Mouse (Mus musculus) spleen, adult 2 months (tissue): ENCODE data around the gene Syt1. TPM values are rescaled to one million over a fixed set of nuclear protein-coding genes. Genes with fewer than 3 reads are reported as not detected.

Source experiments
- DNase-seq, 2 experiments: peaks; one replicate each; pipeline versions ENCODE4 v3.0.0 to v3.0.0-alpha.2; 2012 to 2021; ENCODE audit warnings: low spot score in 2 of 2, low read depth in 1 of 2
- H3K27ac ChIP-seq: fragments of 200-500 bp; 2 replicates; pipeline ENCODE4 v1.5.1; 2012; ENCODE audit warnings: low read length, inconsistent platforms; ENCODE audit not compliant: insufficient read depth
- H3K27me3 ChIP-seq: fragments of 200-500 bp; 2 replicates; pipeline ENCODE4 v1.6.1; 2012; ENCODE audit warnings: mild to moderate bottlenecking, moderate library complexity, low read length, inconsistent platforms; ENCODE audit not compliant: control insufficient read depth, insufficient read depth
- H3K36me3 ChIP-seq: fragments of 200-500 bp; 2 replicates; pipeline ENCODE4 v1.6.1; 2012; ENCODE audit warnings: mild to moderate bottlenecking, low read length, inconsistent platforms; ENCODE audit not compliant: control insufficient read depth, insufficient read depth
- H3K4me1 ChIP-seq: fragments of 200-500 bp; 2 replicates; pipeline ENCODE4 v1.6.1; 2011; ENCODE audit warnings: inconsistent platforms; ENCODE audit not compliant: control insufficient read depth, insufficient read depth, insufficient read length
- H3K4me3 ChIP-seq: fragments of 200-500 bp; 2 replicates; pipeline ENCODE4 v1.5.1; 2011; ENCODE audit warnings: mild to moderate bottlenecking, inconsistent platforms; ENCODE audit not compliant: insufficient read depth, insufficient read length; ENCODE audit errors: extremely low read depth
- CTCF ChIP-seq: fragments of 200-500 bp; IDR thresholded peaks from 2 replicates; pipeline ENCODE4 v1.5.1; 2011; ENCODE audit warnings: mild to moderate bottlenecking, inconsistent platforms; ENCODE audit not compliant: insufficient read depth, insufficient read length, insufficient replicate concordance; ENCODE audit errors: extremely low read depth
- POLR2A ChIP-seq: fragments of 200-500 bp; IDR thresholded peaks from 2 replicates; pipeline ENCODE4 v1.6.1; 2011; ENCODE audit warnings: low read depth, low read length, inconsistent platforms
- WGBS: fragments of 180-500 bp; shearing (Covaris S2); methylation state at CpG from one replicate; pipeline ENCODE4 v1.1.7; 2018; 5-methylcytosine and 5-hydroxymethylcytosine counted together
- polyA plus RNA-seq: library from polyadenylated mRNA; depleted of rRNA; stranded (reverse); fragments of >200 nt; gene quantifications from 2 replicates; pipeline ENCODE4 v1.2.3, GENCODE M21; 2012

The Syt1 gene
- polyA plus RNA-seq, 1 experiment = 0.44 TPM

GRCm38 (mm10) chr10:109008456-109008855 lies 2.3 kb downstream of the Syt1 start:
- 90% methylated on average over 13 of the region's 13 CpGs for WGBS

DNA sequence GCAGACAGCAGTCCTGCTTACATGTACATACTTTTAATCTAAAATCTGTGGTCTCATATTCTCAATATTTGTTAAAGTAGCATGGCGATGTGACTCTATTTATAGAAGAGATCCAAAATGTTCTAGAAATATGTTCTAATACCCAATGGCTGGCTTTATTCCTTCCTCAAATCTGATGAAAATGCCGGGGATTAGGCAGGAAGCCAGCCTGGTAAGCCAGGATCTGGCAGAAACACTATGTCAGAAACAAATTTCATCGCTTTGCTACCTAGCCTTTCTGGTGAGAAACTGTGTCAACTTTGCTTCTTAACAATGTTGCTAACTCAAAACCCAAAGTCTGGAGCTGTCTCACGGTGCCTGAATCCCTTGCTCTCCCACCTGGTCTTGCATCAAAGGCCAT lies 7.3 kb downstream of the Syt1 start:
- Histone ChIP-seq H3K4me3 (no peak overlapping the region), H3K36me3 (no peaks in the 10 kb centered on the region), H3K27me3 (no peaks in the 10 kb centered on the region), H3K27ac (no peak overlapping the region), H3K4me1 (no peaks in the 10 kb centered on the region)
- 81% methylated on average over 4 of the region's 4 CpGs for WGBS
- no peak for TF ChIP-seq CTCF
- TF ChIP-seq POLR2A = no peak
- no peak for DNase-seq

More at GRCm38 (mm10) chr10:109008456-109008855, 2.3 kb downstream of the Syt1 start:
- TF ChIP-seq CTCF (no peak), POLR2A (no peak)
- Histone ChIP-seq H3K36me3 (no peaks in the 10 kb centered on the region), H3K4me3 (no peak overlapping the region), H3K27ac (no peak overlapping the region), H3K27me3 (no peaks in the 10 kb centered on the region), H3K4me1 (no peaks in the 10 kb centered on the region)
- no peak for DNase-seq

DNA sequence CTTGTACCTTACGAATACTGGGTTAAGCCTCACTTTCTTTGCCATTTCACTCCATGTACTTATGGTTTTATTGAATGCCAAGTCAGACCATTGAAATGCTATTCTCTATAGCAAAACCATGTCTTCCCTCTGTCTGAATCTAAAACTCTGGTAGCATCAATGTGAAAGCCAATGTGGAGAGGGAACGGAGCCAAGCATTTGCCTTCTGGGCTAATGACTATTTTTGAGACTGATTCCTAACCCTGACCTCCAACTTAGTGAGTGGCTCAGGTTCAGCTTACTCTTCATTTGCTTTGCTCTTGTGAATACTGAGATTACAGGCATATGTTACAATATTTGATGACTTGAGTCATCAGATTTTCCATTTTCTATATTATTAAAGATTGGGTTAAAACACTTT lies 23.5 kb downstream of the Syt1 start:
- WGBS = 91% methylated on average over 2 of the region's 2 CpGs
- Histone ChIP-seq H3K4me3 (no peak overlapping the region), H3K4me1 (no peaks in the 10 kb centered on the region), H3K36me3 (no peaks in the 10 kb centered on the region), H3K27me3 (no peaks in the 10 kb centered on the region), H3K27ac (no peak overlapping the region)
- DNase-seq = no peak
- no peak for TF ChIP-seq CTCF
- TF ChIP-seq POLR2A = no peak

GRCm38 (mm10) chr10:108979660-108980059 lies 31.1 kb downstream of the Syt1 start:
- TF ChIP-seq POLR2A = no peak
- no peak for TF ChIP-seq CTCF
- WGBS = 80% methylated on average over 6 of the region's 6 CpGs
- Histone ChIP-seq H3K4me1 (no peaks in the 10 kb centered on the region), H3K36me3 (no peaks in the 10 kb centered on the region), H3K27me3 (no peaks in the 10 kb centered on the region), H3K27ac (no peak overlapping the region), H3K4me3 (no peak overlapping the region)
- no peak for DNase-seq

GRCm38 (mm10) chr10:108954952-108955351 lies 55.8 kb downstream of the Syt1 start:
- Histone ChIP-seq H3K36me3 (no peaks in the 10 kb centered on the region), H3K4me1 (no peaks in the 10 kb centered on the region), H3K4me3 (no peak overlapping the region), H3K27me3 (no peaks in the 10 kb centered on the region), H3K27ac (no peak overlapping the region)
- WGBS = 89% methylated on average over 5 of the region's 5 CpGs
- TF ChIP-seq CTCF (no peak), POLR2A (no peak)
- DNase-seq = no peak

GRCm38 (mm10) chr10:108952182-108952581 lies 58.6 kb downstream of the Syt1 start:
- TF ChIP-seq POLR2A = no peak
- no peak for TF ChIP-seq CTCF

DNA sequence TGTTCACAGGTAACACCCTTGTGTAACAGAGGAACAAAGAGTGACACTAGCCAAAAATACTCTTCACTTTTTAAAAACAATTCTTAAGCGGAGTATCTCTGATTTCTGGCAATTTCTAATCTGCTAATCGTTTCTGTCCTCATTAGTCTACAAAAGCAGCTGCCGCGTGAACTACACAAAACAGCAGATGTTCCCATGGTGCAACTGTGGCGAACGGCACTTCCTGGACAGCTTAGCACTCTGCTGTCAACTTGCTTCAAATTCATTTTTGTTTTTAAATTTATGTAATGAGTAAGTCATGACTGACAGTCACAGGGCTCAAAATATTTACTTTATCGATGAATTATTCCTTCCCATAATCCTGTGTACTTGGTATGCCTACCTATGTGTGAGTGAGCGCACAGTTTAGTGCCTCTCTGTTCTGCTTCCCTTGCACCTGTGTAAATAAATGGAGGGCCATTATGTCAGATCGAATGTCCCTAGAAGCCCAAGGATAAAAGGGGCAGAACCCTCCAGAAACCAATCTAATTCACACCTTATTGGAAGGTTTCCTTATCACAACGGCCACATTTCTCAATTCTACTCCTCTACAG lies 73.8 kb downstream of the Syt1 start:
- Histone ChIP-seq H3K4me3 (no peak overlapping the region), H3K27me3 (no peaks in the 10 kb centered on the region), H3K27ac (no peak overlapping the region), H3K36me3 (no peaks in the 10 kb centered on the region), H3K4me1 (no peaks in the 10 kb centered on the region)
- no peak for TF ChIP-seq POLR2A
- no peak for TF ChIP-seq CTCF
- 86% methylated on average over 10 of the region's 10 CpGs for WGBS
- no peak for DNase-seq

More at GRCm38 (mm10) chr10:108952182-108952581, 58.6 kb downstream of the Syt1 start:
- H3K27ac ChIP-seq = no peak overlapping the region
- H3K27me3 ChIP-seq = no peaks in the 10 kb centered on the region
- WGBS = 92% methylated on average over 8 of the region's 8 CpGs
- no peaks in the 10 kb centered on the region for H3K36me3 ChIP-seq
- H3K4me1 ChIP-seq = no peaks in the 10 kb centered on the region
- no peak for DNase-seq
- no peak overlapping the region for H3K4me3 ChIP-seq
